Mouse (Mus musculus) spleen, adult 2 months (tissue): ENCODE measurements around the gene Esr1.

Experiments used
- CTCF ChIP-seq: fragments of 200-500 bp; IDR thresholded peaks from 2 replicates; pipeline ENCODE4 v1.5.1; 2011; ENCODE audit warnings: mild to moderate bottlenecking, inconsistent platforms; ENCODE audit not compliant: insufficient read depth, insufficient read length, insufficient replicate concordance; ENCODE audit errors: extremely low read depth
- POLR2A ChIP-seq: fragments of 200-500 bp; IDR thresholded peaks from 2 replicates; pipeline ENCODE4 v1.6.1; 2011; ENCODE audit warnings: low read depth, low read length, inconsistent platforms

- no peak for TF ChIP-seq CTCF
- TF ChIP-seq POLR2A: no peak
These were observed 83.0 kb downstream of the Esr1 start for GRCm38 (mm10) chr10:4694336-4694865.
